Mouse (Mus musculus): ENCODE measurements around the gene 4933407L21Rik. TPM values are rescaled to one million over a fixed set of nuclear protein-coding genes. Genes with fewer than 3 reads are reported as not detected.

4933407L21Rik gene
- total and polyA plus RNA-seq, 3 experiments: not detected

- no peak overlapping the region for H3K27ac ChIP-seq
- DNase-seq: no peak
- intact Hi-C loops (cut with DNase I): no loop called here
- H3K36me3 ChIP-seq (ENCODE audit: control insufficient read depth, insufficient read depth, low read length): no peaks in the 10 kb centered on the region
- WGBS: 45% methylated on average over 13 of the region's 13 CpGs
- no peaks in the 10 kb centered on the region for H3K79me2 ChIP-seq (replicated peaks; ENCODE audit: control insufficient read depth, insufficient read depth, low read length)
- no peaks in the 10 kb centered on the region for H3K27me3 ChIP-seq (ENCODE audit: control insufficient read depth, insufficient read depth, low read length)
- TF ChIP-seq EP300 (IDR thresholded peaks at IDR 0.05; ENCODE audit: insufficient read depth, low read depth, low read length) (no peak), CTCF (IDR thresholded peaks at IDR 0.05) (no peak), POLR2A (IDR thresholded peaks at IDR 0.05; ENCODE audit: insufficient read depth, low read depth, low read length) (no peak)
- no peak overlapping the region for H3K4me3 ChIP-seq
- H3K4me1 ChIP-seq (ENCODE audit: control insufficient read depth, insufficient read depth, low read length): peaks cover 1% of the 10 kb centered on the region; the same call in 1 of the 2 replicates
- H3K9ac ChIP-seq (ENCODE audit: low read depth, low read length): no peak overlapping the region
Observed at GRCm38 (mm10) chr1:85908754-85909590, 19.3 kb upstream of the 4933407L21Rik start.

GRCm38 (mm10) chr1:85913078-85913755, 15.1 kb upstream of the 4933407L21Rik start:
- no peak for DNase-seq
- H3K27ac ChIP-seq: no peak overlapping the region
- no peak for TF ChIP-seq CTCF (IDR thresholded peaks at IDR 0.05)
- TF ChIP-seq POLR2A (IDR thresholded peaks at IDR 0.05; ENCODE audit: insufficient read depth, low read depth, low read length): no peak
- TF ChIP-seq EP300 (IDR thresholded peaks at IDR 0.05; ENCODE audit: insufficient read depth, low read depth, low read length): no peak
- H3K79me2 ChIP-seq (replicated peaks; ENCODE audit: control insufficient read depth, insufficient read depth, low read length): no peaks in the 10 kb centered on the region
- H3K27me3 ChIP-seq (ENCODE audit: control insufficient read depth, insufficient read depth, low read length): no peaks in the 10 kb centered on the region
- 81% methylated on average over 7 of the region's 7 CpGs for WGBS
- no peak overlapping the region for H3K9ac ChIP-seq (ENCODE audit: low read depth, low read length)
- intact Hi-C loops (cut with DNase I): no loop called here
- H3K36me3 ChIP-seq (ENCODE audit: control insufficient read depth, insufficient read depth, low read length): no peaks in the 10 kb centered on the region
- no peak overlapping the region for H3K4me3 ChIP-seq
- no peaks in the 10 kb centered on the region for H3K4me1 ChIP-seq (ENCODE audit: control insufficient read depth, insufficient read depth, low read length)

GRCm38 (mm10) chr1:85915890-85916289, 12.4 kb upstream of the 4933407L21Rik start:
- Histone ChIP-seq H3K9ac (ENCODE audit: low read depth, low read length) (no peak overlapping the region), H3K36me3 (ENCODE audit: control insufficient read depth, insufficient read depth, low read length) (no peaks in the 10 kb centered on the region)
- DNase-seq: no peak

GRCm38 (mm10) chr1:85916830-85917450, 11.3 kb upstream of the 4933407L21Rik start:
- Histone ChIP-seq H3K4me1 (ENCODE audit: control insufficient read depth, insufficient read depth, low read length) (no peaks in the 10 kb centered on the region), H3K4me3 (no peak overlapping the region), H3K27me3 (ENCODE audit: control insufficient read depth, insufficient read depth, low read length) (no peaks in the 10 kb centered on the region), H3K9ac (ENCODE audit: low read depth, low read length) (no peak overlapping the region), H3K27ac (no peak overlapping the region), H3K36me3 (ENCODE audit: control insufficient read depth, insufficient read depth, low read length) (no peaks in the 10 kb centered on the region), H3K79me2 (replicated peaks; ENCODE audit: control insufficient read depth, insufficient read depth, low read length) (no peaks in the 10 kb centered on the region)
- TF ChIP-seq EP300 (IDR thresholded peaks at IDR 0.05; ENCODE audit: insufficient read depth, low read depth, low read length) (no peak), POLR2A (IDR thresholded peaks at IDR 0.05; ENCODE audit: insufficient read depth, low read depth, low read length) (no peak), CTCF (IDR thresholded peaks at IDR 0.05) (no peak)
- WGBS: 80% methylated on average over 4 of the region's 4 CpGs
- no peak for DNase-seq
- intact Hi-C loops (cut with DNase I): no loop called here

More at GRCm38 (mm10) chr1:85915890-85916289, 12.4 kb upstream of the 4933407L21Rik start:
- Histone ChIP-seq H3K27ac (no peak overlapping the region), H3K4me3 (no peak overlapping the region), H3K79me2 (replicated peaks; ENCODE audit: control insufficient read depth, insufficient read depth, low read length) (no peaks in the 10 kb centered on the region), H3K27me3 (ENCODE audit: control insufficient read depth, insufficient read depth, low read length) (no peaks in the 10 kb centered on the region), H3K4me1 (ENCODE audit: control insufficient read depth, insufficient read depth, low read length) (no peaks in the 10 kb centered on the region)
- no peak for TF ChIP-seq EP300 (IDR thresholded peaks at IDR 0.05; ENCODE audit: insufficient read depth, low read depth, low read length)
- no peak for TF ChIP-seq CTCF (IDR thresholded peaks at IDR 0.05)
- no peak for TF ChIP-seq POLR2A (IDR thresholded peaks at IDR 0.05; ENCODE audit: insufficient read depth, low read depth, low read length)
- intact Hi-C loops (cut with DNase I): no loop called here

- 65% methylated on average over 7 of the region's 7 CpGs for WGBS
- TF ChIP-seq EP300 (IDR thresholded peaks at IDR 0.05; ENCODE audit: insufficient read depth, low read depth, low read length): no peak
- TF ChIP-seq POLR2A (IDR thresholded peaks at IDR 0.05; ENCODE audit: insufficient read depth, low read depth, low read length): no peak
- no peak for TF ChIP-seq CTCF (IDR thresholded peaks at IDR 0.05)
- Histone ChIP-seq H3K79me2 (replicated peaks; ENCODE audit: control insufficient read depth, insufficient read depth, low read length) (no peaks in the 10 kb centered on the region), H3K27me3 (ENCODE audit: control insufficient read depth, insufficient read depth, low read length) (no peaks in the 10 kb centered on the region), H3K9ac (ENCODE audit: low read depth, low read length) (no peak overlapping the region), H3K27ac (no peak overlapping the region), H3K4me1 (ENCODE audit: control insufficient read depth, insufficient read depth, low read length) (no peaks in the 10 kb centered on the region), H3K4me3 (no peak overlapping the region), H3K36me3 (ENCODE audit: control insufficient read depth, insufficient read depth, low read length) (no peaks in the 10 kb centered on the region)
- DNase-seq: no peak
- intact Hi-C loops (cut with DNase I): no loop called here
Observed at GRCm38 (mm10) chr1:85919621-85920020, 8.7 kb upstream of the 4933407L21Rik start.

Measured in heart, adult 2 months (tissue).